Mouse (Mus musculus): Measurements from ENCODE around the gene Pip5k1c. TPM values are rescaled to one million over a fixed set of nuclear protein-coding genes. Genes with fewer than 3 reads are reported as not detected.

Gene Pip5k1c
- polyA plus RNA-seq, 1 experiment from 2014 or later = 50.1 TPM

DNA sequence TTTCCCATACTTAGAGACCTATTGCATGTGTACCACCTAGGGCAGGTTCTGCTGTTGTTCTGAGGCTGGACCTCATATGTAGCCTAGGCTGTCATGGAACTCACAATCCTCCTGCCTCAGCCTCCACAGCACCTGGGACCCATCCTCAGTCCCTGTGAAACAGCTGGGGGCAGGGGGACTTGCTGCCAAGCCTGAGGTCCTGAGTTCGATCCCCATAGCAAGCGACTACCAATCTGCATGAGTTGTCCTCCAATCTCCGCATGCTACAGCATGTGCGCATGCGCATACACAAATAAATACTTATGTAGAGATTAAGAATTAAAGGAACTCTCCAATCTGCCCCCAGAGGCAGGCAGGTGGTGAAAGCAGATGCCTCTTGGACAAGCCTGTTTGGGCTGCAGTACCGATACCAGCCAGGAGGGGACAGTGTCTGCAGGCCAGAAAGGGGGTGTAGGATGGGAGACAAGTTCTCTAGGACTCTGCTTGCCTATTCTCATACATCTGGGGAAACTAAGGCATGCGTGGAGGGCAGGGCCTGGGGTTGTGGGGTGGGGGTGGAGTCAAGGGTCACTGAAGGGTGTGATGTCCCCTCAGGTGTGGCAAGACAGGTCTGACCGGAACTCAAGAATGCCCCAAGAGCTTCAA lies 5.1 kb upstream of the Pip5k1c start:
- H3K36me3 ChIP-seq (ENCODE audit: control insufficient read depth, insufficient read depth, low read length) = no peaks in the 10 kb centered on the region
- H3K27me3 ChIP-seq (ENCODE audit: control insufficient read depth, insufficient read depth, low read length) = peaks cover 9% of the 10 kb centered on the region; the same call in 1 of the 2 replicates
- H3K4me3 ChIP-seq (ENCODE audit: low read depth, low read length) = no peak overlapping the region
- no peak for ATAC-seq (ENCODE audit: insufficient number of reproducible peaks, insufficient read depth, low FRiP score, low read depth)
- H3K9ac ChIP-seq (replicated peaks; ENCODE audit: low read depth, low read length) = no peak overlapping the region
- peaks cover 9% of the 10 kb centered on the region; the same call in 1 of the 2 replicates for H3K4me1 ChIP-seq (ENCODE audit: control insufficient read depth, insufficient read depth, low read length)
- H3K4me2 ChIP-seq (replicated peaks; ENCODE audit: low read depth, low read length) = no peak overlapping the region
- no peak overlapping the region for H3K27ac ChIP-seq (ENCODE audit: low read length)
- 65% methylated on average over 8 of the region's 8 CpGs for WGBS
- H3K9me3 ChIP-seq (ENCODE audit: control insufficient read depth, low read depth, low read length) = no peaks in the 10 kb centered on the region

DNA sequence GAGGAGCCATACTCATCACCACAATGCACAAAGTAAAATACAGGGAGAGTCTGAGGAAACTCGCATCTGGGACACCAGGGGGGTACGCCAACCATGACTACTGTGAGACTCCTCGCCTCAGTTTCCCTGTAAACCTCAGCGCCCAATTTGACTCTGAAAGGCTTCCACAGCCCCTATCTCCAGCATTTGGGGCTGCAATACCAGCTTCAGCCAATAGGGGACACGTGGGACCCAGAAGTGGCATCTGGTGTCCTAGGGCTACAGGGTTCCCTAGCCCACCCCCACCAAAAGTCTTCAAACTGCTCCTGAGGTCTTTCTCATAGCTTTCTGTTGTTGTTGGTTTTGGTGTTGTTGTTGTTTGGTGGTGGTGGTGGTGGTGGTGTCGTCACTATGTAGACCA lies 4.2 kb upstream of the Pip5k1c start:
- Histone ChIP-seq H3K27ac (ENCODE audit: low read length) (no peak overlapping the region), H3K36me3 (ENCODE audit: control insufficient read depth, insufficient read depth, low read length) (no peaks in the 10 kb centered on the region), H3K4me2 (replicated peaks; ENCODE audit: low read depth, low read length) (no peak overlapping the region), H3K9me3 (ENCODE audit: control insufficient read depth, low read depth, low read length) (no peaks in the 10 kb centered on the region), H3K4me1 (ENCODE audit: control insufficient read depth, insufficient read depth, low read length) (peaks cover 9% of the 10 kb centered on the region; the same call in 1 of the 2 replicates), H3K4me3 (ENCODE audit: low read depth, low read length) (no peak overlapping the region), H3K27me3 (ENCODE audit: control insufficient read depth, insufficient read depth, low read length) (peaks cover 9% of the 10 kb centered on the region; the same call in 1 of the 2 replicates), H3K9ac (replicated peaks; ENCODE audit: low read depth, low read length) (no peak overlapping the region)
- ATAC-seq (ENCODE audit: insufficient number of reproducible peaks, insufficient read depth, low FRiP score, low read depth) = no peak
- 33% methylated on average over 6 of the region's 6 CpGs for WGBS

GRCm38 (mm10) chr10:81289278-81289677 lies 3.5 kb upstream of the Pip5k1c start:
- WGBS = under 1% methylated on average over 7 of the region's 7 CpGs
- peak overlapping the region; percentile 27; the same call in 1 of the 2 replicates for H3K4me2 ChIP-seq (replicated peaks; ENCODE audit: low read depth, low read length)
- ATAC-seq (ENCODE audit: insufficient number of reproducible peaks, insufficient read depth, low FRiP score, low read depth) = no peak
- H3K4me3 ChIP-seq (ENCODE audit: low read depth, low read length) = no peak overlapping the region
- no peaks in the 10 kb centered on the region for H3K9me3 ChIP-seq (ENCODE audit: control insufficient read depth, low read depth, low read length)
- no peaks in the 10 kb centered on the region for H3K36me3 ChIP-seq (ENCODE audit: control insufficient read depth, insufficient read depth, low read length)
- H3K27me3 ChIP-seq (ENCODE audit: control insufficient read depth, insufficient read depth, low read length) = peaks cover 9% of the 10 kb centered on the region; the same call in 1 of the 2 replicates
- no peak overlapping the region for H3K27ac ChIP-seq (ENCODE audit: low read length)
- peaks cover 15% of the 10 kb centered on the region for H3K4me1 ChIP-seq (ENCODE audit: control insufficient read depth, insufficient read depth, low read length)
- no peak overlapping the region for H3K9ac ChIP-seq (replicated peaks; ENCODE audit: low read depth, low read length)

DNA sequence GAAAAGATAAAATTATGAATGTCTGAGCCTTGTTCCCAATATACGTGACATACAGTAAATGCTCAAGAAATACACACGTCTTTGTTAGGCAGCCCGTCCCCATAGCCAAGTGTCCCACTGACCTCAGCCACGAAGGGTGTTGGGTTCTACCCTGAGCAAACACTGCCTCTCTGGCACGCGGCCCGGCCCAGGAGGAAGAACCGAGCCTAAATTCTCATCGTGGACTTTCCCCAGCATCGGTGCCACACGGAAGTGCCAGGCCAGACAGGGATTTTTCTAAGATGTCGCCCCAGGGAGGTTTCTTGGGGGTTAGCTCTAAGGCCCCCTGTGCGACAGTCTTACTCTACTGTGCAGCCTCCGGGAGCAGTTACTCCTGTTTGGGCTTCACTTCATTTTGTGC lies 3.0 kb upstream of the Pip5k1c start:
- no peaks in the 10 kb centered on the region for H3K9me3 ChIP-seq (ENCODE audit: control insufficient read depth, low read depth, low read length)
- ATAC-seq (ENCODE audit: insufficient number of reproducible peaks, insufficient read depth, low FRiP score, low read depth) = no peak
- H3K27ac ChIP-seq (ENCODE audit: low read length) = no peak overlapping the region
- WGBS = 55% methylated on average over 14 of the region's 14 CpGs
- peaks cover 6% of the 10 kb centered on the region; the same call in 1 of the 2 replicates for H3K27me3 ChIP-seq (ENCODE audit: control insufficient read depth, insufficient read depth, low read length)
- H3K4me3 ChIP-seq (ENCODE audit: low read depth, low read length) = no peak overlapping the region
- H3K4me2 ChIP-seq (replicated peaks; ENCODE audit: low read depth, low read length) = peak overlapping the region; percentile 27
- no peak overlapping the region for H3K9ac ChIP-seq (replicated peaks; ENCODE audit: low read depth, low read length)
- no peaks in the 10 kb centered on the region for H3K36me3 ChIP-seq (ENCODE audit: control insufficient read depth, insufficient read depth, low read length)
- peaks cover 20% of the 10 kb centered on the region for H3K4me1 ChIP-seq (ENCODE audit: control insufficient read depth, insufficient read depth, low read length)

DNA sequence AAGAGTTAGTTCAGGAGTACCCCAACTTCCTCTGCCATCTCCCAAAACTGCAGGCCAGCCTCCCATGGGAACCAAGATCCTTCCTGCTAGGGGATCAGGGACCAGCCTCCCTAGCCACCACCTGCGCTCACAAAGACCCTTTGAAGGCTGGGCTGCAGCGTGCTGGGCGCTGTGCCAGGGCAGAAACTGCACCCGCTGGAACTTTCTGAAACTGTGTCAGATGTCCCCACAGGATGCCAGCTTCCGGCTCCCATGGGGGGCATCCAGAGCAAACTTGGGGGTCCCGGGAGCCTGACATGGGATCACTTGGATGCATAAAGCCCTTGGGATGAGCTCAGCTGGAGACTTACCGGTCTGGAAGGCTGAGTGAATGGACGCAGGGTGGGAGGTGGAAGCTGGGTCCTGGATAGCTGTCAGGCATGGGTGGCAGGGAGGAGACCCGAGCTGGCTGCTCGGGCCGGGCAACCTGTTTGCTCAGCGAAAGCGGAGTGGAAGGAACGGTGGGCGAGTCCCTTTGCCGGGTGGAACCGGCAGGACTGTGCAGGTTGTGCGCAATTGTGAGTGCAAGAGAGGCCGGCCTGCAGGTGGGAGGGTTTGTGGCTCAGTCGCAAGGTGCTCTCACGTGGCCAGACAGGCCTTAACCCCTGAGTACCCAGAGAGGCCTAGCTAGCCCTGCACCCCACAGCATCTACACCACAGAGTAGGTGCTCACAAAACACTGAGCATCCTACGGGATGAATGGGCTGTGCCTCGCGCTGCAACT lies 1.9 kb upstream of the Pip5k1c start:
- Histone ChIP-seq H3K4me2 (replicated peaks; ENCODE audit: low read depth, low read length) (peak overlapping the region; percentile 27), H3K4me3 (ENCODE audit: low read depth, low read length) (peak overlapping the region; percentile 18), H3K9ac (replicated peaks; ENCODE audit: low read depth, low read length) (0 out of 2 replicates have a peak overlapping the region, but pooled peaks have one; percentile 4), H3K27me3 (ENCODE audit: control insufficient read depth, insufficient read depth, low read length) (no peaks in the 10 kb centered on the region; the same call in 1 of the 2 replicates), H3K9me3 (ENCODE audit: control insufficient read depth, low read depth, low read length) (no peaks in the 10 kb centered on the region), H3K4me1 (ENCODE audit: control insufficient read depth, insufficient read depth, low read length) (peaks cover 23% of the 10 kb centered on the region), H3K36me3 (ENCODE audit: control insufficient read depth, insufficient read depth, low read length) (no peaks in the 10 kb centered on the region), H3K27ac (ENCODE audit: low read length) (peak overlapping the region; percentile 27)
- no peak for ATAC-seq (ENCODE audit: insufficient number of reproducible peaks, insufficient read depth, low FRiP score, low read depth)
- WGBS = 13% methylated on average over 24 of the region's 24 CpGs

DNA sequence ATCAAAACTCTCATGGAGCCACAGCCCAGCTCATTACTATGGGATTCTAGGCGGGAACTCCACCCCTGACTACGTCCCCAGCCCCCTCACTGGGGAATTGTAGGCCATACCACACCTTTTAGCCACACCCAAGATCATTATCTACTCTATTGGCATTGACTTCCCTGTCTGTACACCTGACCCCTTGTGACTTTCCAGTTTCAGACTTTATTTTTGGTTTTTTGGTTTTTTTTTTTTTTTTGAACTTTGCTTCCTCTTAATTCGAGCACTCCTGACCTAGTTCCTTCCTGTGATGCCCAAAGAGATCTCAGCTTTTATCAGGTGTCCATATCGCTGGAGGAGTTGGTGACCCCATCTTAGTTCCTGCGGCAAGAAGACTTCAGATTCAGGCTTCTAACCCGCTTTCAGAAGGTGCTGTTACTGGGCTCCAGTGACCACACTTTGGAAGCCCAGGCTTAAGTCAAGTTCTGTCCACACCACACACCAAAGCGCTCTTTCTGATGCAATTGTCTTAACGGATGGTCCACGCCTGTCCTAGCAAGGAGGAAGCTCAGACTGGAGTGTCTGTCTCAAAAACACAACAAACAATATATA lies 1.2 kb upstream of the Pip5k1c start, which contains the start of gene Tjp3:
TSS of gene Tjp3 (minus strand) at position 71 of the 594 bp plus-strand sequence.
- H3K4me2 ChIP-seq (replicated peaks; ENCODE audit: low read depth, low read length) = peak within 1 kb of the TSS; percentile 27
- H3K9me3 ChIP-seq (ENCODE audit: control insufficient read depth, low read depth, low read length) = no peaks in the 10 kb centered on the region
- WGBS = 64% methylated on average over 9 of the region's 9 CpGs
- H3K4me1 ChIP-seq (ENCODE audit: control insufficient read depth, insufficient read depth, low read length) = peaks cover 23% of the 10 kb centered on the region
- H3K27ac ChIP-seq (ENCODE audit: low read length) = peak within 1 kb of the TSS; percentile 27
- no peaks in the 10 kb centered on the region; the same call in 1 of the 2 replicates for H3K27me3 ChIP-seq (ENCODE audit: control insufficient read depth, insufficient read depth, low read length)
- no peaks in the 10 kb centered on the region for H3K36me3 ChIP-seq (ENCODE audit: control insufficient read depth, insufficient read depth, low read length)
- H3K4me3 ChIP-seq (ENCODE audit: low read depth, low read length) = peak within 1 kb of the TSS; percentile 82
- H3K9ac ChIP-seq (replicated peaks; ENCODE audit: low read depth, low read length) = 0 out of 2 replicates have a peak within 1 kb of the TSS, but pooled peaks have one; percentile 4
- no peak for ATAC-seq (ENCODE audit: insufficient number of reproducible peaks, insufficient read depth, low FRiP score, low read depth)

DNA sequence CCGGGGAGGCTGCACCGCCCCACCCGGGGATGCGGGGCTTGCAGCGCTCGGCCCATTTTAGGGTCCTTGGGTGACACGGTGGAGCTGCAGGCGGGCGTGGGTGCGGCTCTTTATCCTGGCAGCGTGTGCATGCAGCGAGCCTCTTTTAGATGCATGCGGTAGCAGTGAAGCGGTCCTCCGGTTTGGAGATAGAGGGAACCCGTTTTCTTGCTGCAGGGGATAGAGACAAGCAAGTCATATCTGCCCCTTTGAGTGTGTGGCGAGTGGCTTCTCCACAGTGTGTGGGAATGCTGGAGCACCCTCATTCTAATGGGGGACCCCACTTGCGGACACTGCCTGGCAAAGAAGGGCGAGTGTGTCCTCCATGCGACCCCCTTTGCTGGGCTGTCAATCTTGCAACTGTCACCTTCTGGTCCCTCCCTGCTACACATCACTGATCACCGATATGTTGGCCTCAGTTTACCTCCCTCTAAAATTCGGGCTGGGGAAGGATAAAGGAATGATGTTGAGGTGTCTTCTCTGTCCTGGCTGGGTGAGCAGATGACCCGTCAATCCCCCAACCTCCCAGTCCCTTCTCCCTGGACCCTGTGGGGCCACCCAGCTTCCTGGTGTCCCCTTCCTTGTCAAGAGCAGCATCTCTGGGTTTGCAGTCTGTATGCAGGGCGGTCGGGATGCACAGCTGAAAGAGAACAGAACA lies 719 bp downstream of the Pip5k1c start:
- peak overlapping the region; percentile 82 for H3K4me3 ChIP-seq (ENCODE audit: low read depth, low read length)
- no peak for ATAC-seq (ENCODE audit: insufficient number of reproducible peaks, insufficient read depth, low FRiP score, low read depth)
- 2% methylated on average over 25 of the region's 25 CpGs for WGBS
- peaks cover 19% of the 10 kb centered on the region for H3K4me1 ChIP-seq (ENCODE audit: control insufficient read depth, insufficient read depth, low read length)
- peak overlapping the region; percentile 99 for H3K4me2 ChIP-seq (replicated peaks; ENCODE audit: low read depth, low read length)
- peak overlapping the region; percentile 68 for H3K9ac ChIP-seq (replicated peaks; ENCODE audit: low read depth, low read length)
- peak overlapping the region; percentile 83; the same call in 1 of the 2 replicates for H3K27ac ChIP-seq (ENCODE audit: low read length)
- H3K27me3 ChIP-seq (ENCODE audit: control insufficient read depth, insufficient read depth, low read length) = no peaks in the 10 kb centered on the region; the same call in 1 of the 2 replicates
- no peaks in the 10 kb centered on the region for H3K9me3 ChIP-seq (ENCODE audit: control insufficient read depth, low read depth, low read length)
- H3K36me3 ChIP-seq (ENCODE audit: control insufficient read depth, insufficient read depth, low read length) = no peaks in the 10 kb centered on the region

- ATAC-seq (ENCODE audit: insufficient number of reproducible peaks, insufficient read depth, low FRiP score, low read depth) = no peak
- Histone ChIP-seq H3K4me2 (replicated peaks; ENCODE audit: low read depth, low read length) (peak overlapping the region; percentile 99), H3K9me3 (ENCODE audit: control insufficient read depth, low read depth, low read length) (no peaks in the 10 kb centered on the region), H3K9ac (replicated peaks; ENCODE audit: low read depth, low read length) (peak overlapping the region; percentile 68; the same call in 1 of the 2 replicates), H3K4me3 (ENCODE audit: low read depth, low read length) (peak overlapping the region; percentile 82; the same call in 1 of the 2 replicates), H3K36me3 (ENCODE audit: control insufficient read depth, insufficient read depth, low read length) (no peaks in the 10 kb centered on the region), H3K27me3 (ENCODE audit: control insufficient read depth, insufficient read depth, low read length) (no peaks in the 10 kb centered on the region; the same call in 1 of the 2 replicates), H3K27ac (ENCODE audit: low read length) (no peak overlapping the region), H3K4me1 (ENCODE audit: control insufficient read depth, insufficient read depth, low read length) (peaks cover 19% of the 10 kb centered on the region)
- WGBS = 48% methylated on average over 8 of the region's 8 CpGs
These were observed 1.7 kb downstream of the Pip5k1c start for GRCm38 (mm10) chr10:81294442-81294841.

Data from stomach, embryonic 14.5 days (tissue).